Mouse (Mus musculus): ENCODE measurements around the gene Mrc2. TPM values are rescaled to one million over a fixed set of nuclear protein-coding genes. Genes with fewer than 3 reads are reported as not detected.
A peak's percentile ranks its signal among the peaks of the same experiment; 100 is the strongest.

The Mrc2 gene
- polyA plus RNA-seq, 1 experiment: 17.3 TPM

- TF ChIP-seq POLR2A (IDR thresholded peaks at IDR 0.05; ENCODE audit: borderline replicate concordance, extremely low read depth, insufficient read depth, insufficient read length, poor library complexity, severe bottlenecking): no peak
- no peak for TF ChIP-seq CTCF (IDR thresholded peaks at IDR 0.05; ENCODE audit: borderline replicate concordance, extremely low read depth, insufficient read depth, insufficient read length)
Measured at GRCm38 (mm10) chr11:105352152-105352551, 59.7 kb downstream of the Mrc2 start.

GRCm38 (mm10) chr11:105352954-105353890, 60.8 kb downstream of the Mrc2 start:
- no peak for TF ChIP-seq POLR2A (IDR thresholded peaks at IDR 0.05; ENCODE audit: borderline replicate concordance, extremely low read depth, insufficient read depth, insufficient read length, poor library complexity, severe bottlenecking)

More at GRCm38 (mm10) chr11:105352152-105352551, 59.7 kb downstream of the Mrc2 start:
- DNase-seq (ENCODE audit: low read depth): no peak

GRCm38 (mm10) chr11:105353891-105354280, 61.4 kb downstream of the Mrc2 start:
- no peak for DNase-seq (ENCODE audit: low read depth)
- no peak for TF ChIP-seq POLR2A (IDR thresholded peaks at IDR 0.05; ENCODE audit: borderline replicate concordance, extremely low read depth, insufficient read depth, insufficient read length, poor library complexity, severe bottlenecking)
- TF ChIP-seq CTCF (IDR thresholded peaks at IDR 0.05; ENCODE audit: borderline replicate concordance, extremely low read depth, insufficient read depth, insufficient read length): no peak

More at GRCm38 (mm10) chr11:105352954-105353890, 60.8 kb downstream of the Mrc2 start:
- DNase-seq (ENCODE audit: low read depth): peak; percentile 50

- DNase-seq (ENCODE audit: low read depth): no peak
- TF ChIP-seq CTCF (IDR thresholded peaks at IDR 0.05; ENCODE audit: borderline replicate concordance, extremely low read depth, insufficient read depth, insufficient read length): no peak
- no peak for TF ChIP-seq POLR2A (IDR thresholded peaks at IDR 0.05; ENCODE audit: borderline replicate concordance, extremely low read depth, insufficient read depth, insufficient read length, poor library complexity, severe bottlenecking)
Measured at GRCm38 (mm10) chr11:105356301-105356700, 63.9 kb downstream of the Mrc2 start.

- TF ChIP-seq CTCF (IDR thresholded peaks at IDR 0.05; ENCODE audit: borderline replicate concordance, extremely low read depth, insufficient read depth, insufficient read length): no peak
- no peak for TF ChIP-seq POLR2A (IDR thresholded peaks at IDR 0.05; ENCODE audit: borderline replicate concordance, extremely low read depth, insufficient read depth, insufficient read length, poor library complexity, severe bottlenecking)
- DNase-seq (ENCODE audit: low read depth): no peak
Measured at GRCm38 (mm10) chr11:105362041-105362765, 69.8 kb downstream of the Mrc2 start.

GRCm38 (mm10) chr11:105362946-105363597, 70.6 kb downstream of the Mrc2 start:
- DNase-seq (ENCODE audit: low read depth): peak; percentile 87
- TF ChIP-seq POLR2A (IDR thresholded peaks at IDR 0.05; ENCODE audit: borderline replicate concordance, extremely low read depth, insufficient read depth, insufficient read length, poor library complexity, severe bottlenecking): no peak
- TF ChIP-seq CTCF (IDR thresholded peaks at IDR 0.05; ENCODE audit: borderline replicate concordance, extremely low read depth, insufficient read depth, insufficient read length): peak; percentile 79

- no peak for TF ChIP-seq POLR2A (IDR thresholded peaks at IDR 0.05; ENCODE audit: borderline replicate concordance, extremely low read depth, insufficient read depth, insufficient read length, poor library complexity, severe bottlenecking)
- TF ChIP-seq CTCF (IDR thresholded peaks at IDR 0.05; ENCODE audit: borderline replicate concordance, extremely low read depth, insufficient read depth, insufficient read length): no peak
- peak; percentile 71 for DNase-seq (ENCODE audit: low read depth)
Measured at GRCm38 (mm10) chr11:105363598-105364385, 71.3 kb downstream of the Mrc2 start.

- TF ChIP-seq POLR2A (IDR thresholded peaks at IDR 0.05; ENCODE audit: borderline replicate concordance, extremely low read depth, insufficient read depth, insufficient read length, poor library complexity, severe bottlenecking): no peak
- no peak for TF ChIP-seq CTCF (IDR thresholded peaks at IDR 0.05; ENCODE audit: borderline replicate concordance, extremely low read depth, insufficient read depth, insufficient read length)
- DNase-seq (ENCODE audit: low read depth): peak; percentile 70
Measured at GRCm38 (mm10) chr11:105364386-105365065, 72.1 kb downstream of the Mrc2 start.

GRCm38 (mm10) chr11:105365611-105366010, 73.2 kb downstream of the Mrc2 start:
- TF ChIP-seq POLR2A (IDR thresholded peaks at IDR 0.05; ENCODE audit: borderline replicate concordance, extremely low read depth, insufficient read depth, insufficient read length, poor library complexity, severe bottlenecking) (no peak), CTCF (IDR thresholded peaks at IDR 0.05; ENCODE audit: borderline replicate concordance, extremely low read depth, insufficient read depth, insufficient read length) (no peak)
- no peak for DNase-seq (ENCODE audit: low read depth)

- no peak for TF ChIP-seq POLR2A (IDR thresholded peaks at IDR 0.05; ENCODE audit: borderline replicate concordance, extremely low read depth, insufficient read depth, insufficient read length, poor library complexity, severe bottlenecking)
- TF ChIP-seq CTCF (IDR thresholded peaks at IDR 0.05; ENCODE audit: borderline replicate concordance, extremely low read depth, insufficient read depth, insufficient read length): no peak
- no peak for DNase-seq (ENCODE audit: low read depth)
Measured at GRCm38 (mm10) chr11:105366051-105366450, 73.6 kb downstream of the Mrc2 start.

Data from brain, embryonic 14.5 days (tissue).